Mouse (Mus musculus): Measurements from ENCODE around the gene Dxo. TPM values are rescaled to one million over a fixed set of nuclear protein-coding genes. Genes with fewer than 3 reads are reported as not detected.
A peak's percentile ranks its signal among the peaks of the same experiment; 100 is the strongest.
"Not testable (repeated sequence)": the region's sequence is repeated elsewhere in the genome, so short reads cannot be mapped to it uniquely, and the experiment has no call there.

Gene Dxo
- polyA plus RNA-seq, 1 experiment from 2014 or later: 66.4 TPM

DNA sequence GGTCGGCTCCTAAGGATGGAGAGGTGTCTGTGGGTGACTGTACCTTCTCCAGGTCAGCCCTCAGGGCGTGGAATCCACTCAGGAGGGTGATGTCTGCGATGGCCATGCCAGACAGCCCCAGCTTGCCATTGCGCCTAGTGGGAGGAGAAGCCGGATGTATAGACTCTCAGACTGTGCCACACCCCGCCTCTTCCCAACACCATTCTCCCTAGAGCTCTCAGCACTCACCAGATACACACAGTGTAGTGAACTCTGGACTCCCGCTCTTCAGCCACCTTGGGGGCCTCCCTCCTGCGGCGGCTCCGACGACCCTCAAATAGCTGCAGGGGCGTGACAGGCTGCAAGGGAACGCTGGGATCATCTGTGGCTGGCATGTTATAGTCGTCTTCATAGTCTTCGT, 25.5 kb upstream of the Dxo start:
- no peak overlapping the region for H3K4me2 ChIP-seq (replicated peaks; ENCODE audit: low read depth, low read length)
- no peak overlapping the region for H3K4me3 ChIP-seq (ENCODE audit: low read length)
- H3K27me3 ChIP-seq (ENCODE audit: control insufficient read depth, insufficient read depth, low read length): no peaks in the 10 kb centered on the region
- WGBS: 70% methylated on average over 15 of the region's 15 CpGs
- no peak overlapping the region for H3K9ac ChIP-seq (ENCODE audit: low read depth, low read length)
- no peaks in the 10 kb centered on the region for H3K4me1 ChIP-seq (ENCODE audit: control insufficient read depth, insufficient read depth, low read length)
- no peak for ATAC-seq (ENCODE audit: low FRiP score, low TSS enrichment)
- no peak overlapping the region for H3K27ac ChIP-seq (ENCODE audit: low read depth, low read length)
- no peaks in the 10 kb centered on the region for H3K9me3 ChIP-seq (ENCODE audit: control insufficient read depth, low read length)
- no peaks in the 10 kb centered on the region for H3K36me3 ChIP-seq (ENCODE audit: control insufficient read depth, insufficient read depth, low read length)

DNA sequence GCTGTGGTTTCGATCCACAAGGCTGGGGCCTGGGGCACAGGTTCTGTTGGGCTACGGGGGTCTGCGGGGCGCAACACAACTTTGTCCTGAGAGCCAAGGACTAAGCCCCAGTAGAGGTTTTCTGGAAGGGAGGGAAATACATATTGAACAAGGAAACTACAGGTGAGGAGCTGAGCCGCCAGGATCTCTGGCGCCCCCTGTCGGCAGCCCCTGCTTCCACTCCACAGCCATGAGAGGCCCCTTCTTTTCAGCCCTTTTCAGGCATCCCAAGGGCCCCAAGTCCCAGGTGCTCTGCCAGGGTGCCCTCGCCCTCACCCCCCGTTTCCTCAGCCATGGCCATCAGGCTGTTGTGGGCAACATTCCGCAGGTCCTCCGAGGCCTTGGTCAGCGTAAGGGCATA, 23.1 kb upstream of the Dxo start:
- H3K4me1 ChIP-seq (ENCODE audit: control insufficient read depth, insufficient read depth, low read length); H3K9me3 ChIP-seq (ENCODE audit: control insufficient read depth, low read length); H3K27ac ChIP-seq (ENCODE audit: low read depth, low read length); ATAC-seq (ENCODE audit: low FRiP score, low TSS enrichment); H3K36me3 ChIP-seq (ENCODE audit: control insufficient read depth, insufficient read depth, low read length); H3K27me3 ChIP-seq (ENCODE audit: control insufficient read depth, insufficient read depth, low read length); H3K4me3 ChIP-seq (ENCODE audit: low read length); H3K9ac ChIP-seq (ENCODE audit: low read depth, low read length); H3K4me2 ChIP-seq (replicated peaks; ENCODE audit: low read depth, low read length): not testable (repeated sequence)
- 70% methylated on average over 12 of the region's 12 CpGs for WGBS

DNA sequence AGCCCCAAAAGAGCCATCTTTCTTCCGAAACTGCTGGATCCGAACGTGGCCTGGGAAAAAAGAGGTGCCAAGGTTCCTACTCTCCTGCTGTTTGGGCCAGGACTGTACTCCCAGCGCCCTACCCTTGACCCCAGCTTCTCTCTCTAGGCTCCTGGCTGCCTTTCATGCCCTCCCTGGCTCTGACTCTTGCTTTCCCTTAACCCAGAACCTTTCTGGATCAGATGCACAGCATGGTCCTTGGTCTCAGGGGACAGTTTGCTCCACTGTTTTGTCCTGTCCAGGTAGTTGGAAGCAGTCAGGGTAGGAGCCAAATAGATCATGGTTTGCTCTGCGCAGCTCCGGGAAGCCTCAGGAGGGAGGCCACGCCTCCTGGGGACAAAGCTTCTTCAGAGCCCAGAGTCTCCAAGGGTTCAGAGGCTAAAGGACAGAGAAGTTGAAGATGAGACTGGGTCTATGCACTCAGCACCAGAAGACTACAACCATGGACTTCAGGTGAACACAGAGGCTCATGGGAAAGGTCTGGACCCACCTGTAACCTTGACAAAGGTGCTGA, 21.9 kb upstream of the Dxo start:
- no peak for ATAC-seq (ENCODE audit: low FRiP score, low TSS enrichment)
- H3K9me3 ChIP-seq (ENCODE audit: control insufficient read depth, low read length): no peaks in the 10 kb centered on the region
- H3K9ac ChIP-seq (ENCODE audit: low read depth, low read length): no peak overlapping the region
- 74% methylated on average over 7 of the region's 7 CpGs for WGBS
- H3K4me3 ChIP-seq (ENCODE audit: low read length): no peak overlapping the region
- no peak overlapping the region for H3K4me2 ChIP-seq (replicated peaks; ENCODE audit: low read depth, low read length)
- H3K4me1 ChIP-seq (ENCODE audit: control insufficient read depth, insufficient read depth, low read length): no peaks in the 10 kb centered on the region
- no peak overlapping the region for H3K27ac ChIP-seq (ENCODE audit: low read depth, low read length)
- H3K27me3 ChIP-seq (ENCODE audit: control insufficient read depth, insufficient read depth, low read length): no peaks in the 10 kb centered on the region
- no peaks in the 10 kb centered on the region for H3K36me3 ChIP-seq (ENCODE audit: control insufficient read depth, insufficient read depth, low read length)

DNA sequence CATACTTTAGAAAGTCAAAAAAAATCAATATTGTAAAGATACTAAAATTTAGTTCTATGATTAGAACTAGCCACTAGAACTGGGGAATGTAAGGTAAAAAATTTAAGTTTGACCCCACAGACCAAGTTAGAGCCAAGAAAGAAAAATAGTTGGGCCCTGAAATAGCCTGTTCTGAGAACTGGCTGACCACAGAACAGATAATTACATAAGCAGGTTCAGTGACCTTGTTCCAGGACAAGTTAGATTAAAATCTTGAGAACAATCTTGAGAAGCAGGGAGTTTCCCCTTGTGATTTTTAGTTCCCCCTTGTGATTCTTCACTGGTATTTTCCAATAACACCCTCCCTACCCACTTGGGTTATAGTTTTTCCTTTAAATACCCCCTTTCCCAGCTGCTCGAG, 6.0 kb upstream of the Dxo start:
- H3K27me3 ChIP-seq (ENCODE audit: control insufficient read depth, insufficient read depth, low read length); H3K9ac ChIP-seq (ENCODE audit: low read depth, low read length); H3K9me3 ChIP-seq (ENCODE audit: control insufficient read depth, low read length); H3K4me3 ChIP-seq (ENCODE audit: low read length); ATAC-seq (ENCODE audit: low FRiP score, low TSS enrichment); H3K4me1 ChIP-seq (ENCODE audit: control insufficient read depth, insufficient read depth, low read length); H3K27ac ChIP-seq (ENCODE audit: low read depth, low read length); H3K4me2 ChIP-seq (replicated peaks; ENCODE audit: low read depth, low read length): not testable (repeated sequence)
- WGBS: 91% methylated on average over 1 of the region's 1 CpGs
- H3K36me3 ChIP-seq (ENCODE audit: control insufficient read depth, insufficient read depth, low read length): peaks cover 32% of the 10 kb centered on the region; the same call in 1 of the 2 replicates

DNA sequence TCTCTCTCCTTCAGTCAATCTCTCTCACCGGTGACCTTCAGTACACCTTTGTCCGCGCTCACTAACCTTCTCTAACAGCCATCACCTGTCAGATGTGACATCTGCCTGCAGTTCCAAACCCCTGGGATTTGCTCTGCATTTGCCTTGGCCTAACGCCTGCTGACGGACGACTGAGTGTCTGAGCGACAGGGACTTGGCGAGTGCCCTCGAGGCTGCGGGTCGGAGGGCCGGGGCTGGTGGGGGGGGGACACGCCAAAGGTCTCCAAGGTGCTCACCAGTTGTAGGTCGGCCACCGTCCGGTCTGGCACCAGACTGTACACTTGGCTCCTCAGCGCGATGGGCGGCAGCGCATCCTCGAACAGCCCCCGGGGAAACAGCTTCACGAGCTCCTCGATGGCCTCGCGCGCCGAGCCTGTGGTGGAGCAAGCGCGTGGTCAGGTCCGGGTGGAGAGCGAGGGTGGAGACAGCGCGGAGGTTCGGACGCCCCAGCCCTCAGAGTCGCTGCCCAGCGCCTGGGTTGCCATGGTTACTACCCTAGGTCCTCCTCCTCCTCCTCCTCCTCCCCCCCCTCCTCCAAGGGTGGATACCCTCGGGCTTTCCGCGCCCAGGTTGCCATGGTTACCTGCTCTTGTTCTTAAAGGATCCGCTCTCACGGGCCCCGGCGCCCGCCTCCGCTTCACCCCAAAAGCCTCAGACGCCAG, 514 bp upstream of the Dxo start:
- no peak overlapping the region for H3K27ac ChIP-seq (ENCODE audit: low read depth, low read length)
- H3K9ac ChIP-seq (ENCODE audit: low read depth, low read length): peak overlapping the region; percentile 61
- H3K4me3 ChIP-seq (ENCODE audit: low read length): peak overlapping the region; percentile 88
- H3K27me3 ChIP-seq (ENCODE audit: control insufficient read depth, insufficient read depth, low read length): no peaks in the 10 kb centered on the region
- 5% methylated on average over 43 of the region's 48 CpGs for WGBS
- ATAC-seq (ENCODE audit: low FRiP score, low TSS enrichment): peak; percentile 79
- H3K36me3 ChIP-seq (ENCODE audit: control insufficient read depth, insufficient read depth, low read length): peaks cover 29% of the 10 kb centered on the region
- peaks cover 16% of the 10 kb centered on the region for H3K4me1 ChIP-seq (ENCODE audit: control insufficient read depth, insufficient read depth, low read length)
- no peaks in the 10 kb centered on the region for H3K9me3 ChIP-seq (ENCODE audit: control insufficient read depth, low read length)
- peak overlapping the region; percentile 96 for H3K4me2 ChIP-seq (replicated peaks; ENCODE audit: low read depth, low read length)

DNA sequence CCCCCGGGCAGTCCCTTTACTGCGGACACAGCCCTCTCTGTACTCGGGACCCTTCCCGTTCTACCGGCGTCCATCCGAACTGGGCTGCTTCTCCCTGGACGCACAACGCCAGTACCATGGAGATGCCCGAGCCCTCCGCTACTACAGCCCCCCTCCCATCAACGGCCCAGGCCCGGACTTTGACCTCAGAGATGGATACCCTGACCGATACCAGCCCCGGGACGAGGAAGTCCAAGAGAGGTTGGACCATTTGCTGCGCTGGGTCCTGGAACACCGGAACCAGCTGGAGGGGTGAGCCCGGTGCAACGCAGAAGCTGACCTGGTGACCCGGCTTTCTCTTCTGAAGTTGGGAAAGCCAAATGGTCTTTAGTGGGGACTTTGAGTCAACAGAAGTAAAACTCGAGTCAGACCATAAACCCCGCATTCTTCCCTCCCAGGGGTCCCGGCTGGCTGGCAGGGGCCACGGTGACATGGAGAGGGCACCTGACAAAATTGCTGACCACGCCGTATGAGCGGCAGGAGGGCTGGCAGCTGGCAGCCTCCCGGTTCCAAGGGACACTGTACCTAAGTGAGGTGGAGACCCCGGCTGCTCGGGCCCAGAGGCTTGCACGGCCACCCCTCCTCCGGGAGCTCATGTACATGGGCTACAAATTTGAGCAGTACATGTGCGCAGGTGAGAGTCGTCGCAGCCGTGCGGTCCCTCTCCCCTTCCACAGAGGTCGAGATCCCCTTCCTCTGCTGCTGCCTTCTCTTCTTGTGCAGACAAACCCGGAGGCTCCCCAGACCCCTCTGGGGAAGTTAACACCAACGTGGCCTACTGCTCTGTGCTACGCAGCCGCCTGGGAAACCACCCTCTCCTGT, 875 bp downstream of the Dxo start:
- Histone ChIP-seq H3K9me3 (ENCODE audit: control insufficient read depth, low read length) (no peaks in the 10 kb centered on the region), H3K36me3 (ENCODE audit: control insufficient read depth, insufficient read depth, low read length) (peaks cover 41% of the 10 kb centered on the region), H3K27ac (ENCODE audit: low read depth, low read length) (0 out of 2 replicates have a peak overlapping the region, but pooled peaks have one; percentile 20), H3K4me3 (ENCODE audit: low read length) (peak overlapping the region; percentile 88), H3K4me2 (replicated peaks; ENCODE audit: low read depth, low read length) (peak overlapping the region; percentile 96), H3K27me3 (ENCODE audit: control insufficient read depth, insufficient read depth, low read length) (no peaks in the 10 kb centered on the region), H3K4me1 (ENCODE audit: control insufficient read depth, insufficient read depth, low read length) (peaks cover 16% of the 10 kb centered on the region), H3K9ac (ENCODE audit: low read depth, low read length) (peak overlapping the region; percentile 61)
- 24% methylated on average over 43 of the region's 43 CpGs for WGBS
- ATAC-seq (ENCODE audit: low FRiP score, low TSS enrichment): peak; percentile 8

DNA sequence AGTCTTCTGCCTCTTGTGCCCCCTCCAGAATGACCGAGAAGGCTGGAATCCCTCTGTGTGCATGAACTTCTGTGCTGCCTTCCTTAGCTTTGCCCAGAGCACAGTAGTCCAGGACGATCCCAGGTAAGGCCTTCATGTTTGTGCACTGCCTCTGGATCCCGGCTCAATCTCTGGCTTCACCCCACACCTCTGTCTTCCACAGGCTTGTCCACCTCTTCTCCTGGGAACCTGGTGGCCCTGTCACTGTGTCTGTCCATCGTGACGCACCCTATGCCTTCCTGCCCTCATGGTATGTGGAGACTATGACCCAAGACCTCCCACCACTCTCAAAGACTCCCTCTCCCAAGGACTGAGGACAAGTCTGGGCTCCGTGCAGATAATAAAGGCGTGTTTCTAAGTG, 2.0 kb downstream of the Dxo start:
- ATAC-seq (ENCODE audit: low FRiP score, low TSS enrichment): no peak
- Histone ChIP-seq H3K9me3 (ENCODE audit: control insufficient read depth, low read length) (no peaks in the 10 kb centered on the region), H3K4me1 (ENCODE audit: control insufficient read depth, insufficient read depth, low read length) (peaks cover 16% of the 10 kb centered on the region), H3K4me3 (ENCODE audit: low read length) (no peak overlapping the region), H3K27ac (ENCODE audit: low read depth, low read length) (no peak overlapping the region), H3K27me3 (ENCODE audit: control insufficient read depth, insufficient read depth, low read length) (no peaks in the 10 kb centered on the region), H3K9ac (ENCODE audit: low read depth, low read length) (no peak overlapping the region), H3K4me2 (replicated peaks; ENCODE audit: low read depth, low read length) (no peak overlapping the region), H3K36me3 (ENCODE audit: control insufficient read depth, insufficient read depth, low read length) (peaks cover 45% of the 10 kb centered on the region)
- WGBS: 90% methylated on average over 7 of the region's 7 CpGs

DNA sequence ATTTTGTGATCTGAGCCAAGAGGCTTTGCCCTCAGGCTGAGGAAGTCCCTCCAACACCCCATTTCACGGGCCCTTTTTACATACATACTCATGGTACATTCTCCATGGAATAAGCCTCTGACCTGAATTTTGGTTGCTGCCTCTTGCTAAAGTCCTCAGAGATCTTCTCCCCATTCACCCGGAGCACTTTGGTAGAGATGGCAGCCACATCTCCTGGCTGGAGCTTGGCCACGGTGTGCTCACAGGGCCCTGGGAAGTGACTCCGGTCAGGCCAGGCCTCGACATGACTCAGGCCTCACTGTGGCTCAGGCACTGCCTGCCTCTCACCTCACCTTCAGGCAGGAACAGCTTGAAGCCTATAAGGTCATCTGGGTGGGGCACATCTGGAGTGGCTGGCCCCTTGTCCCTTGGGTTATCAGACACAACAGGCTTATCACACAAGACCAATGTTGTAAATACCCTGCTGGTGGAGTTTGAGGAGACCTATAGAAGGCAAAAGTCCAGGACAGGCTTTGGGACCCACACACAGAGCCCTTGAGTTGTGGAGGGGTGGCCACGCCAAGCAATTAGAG, 4.0 kb downstream of the Dxo start:
- Histone ChIP-seq H3K9me3 (ENCODE audit: control insufficient read depth, low read length) (no peaks in the 10 kb centered on the region), H3K36me3 (ENCODE audit: control insufficient read depth, insufficient read depth, low read length) (peaks cover 66% of the 10 kb centered on the region), H3K9ac (ENCODE audit: low read depth, low read length) (no peak overlapping the region), H3K4me3 (ENCODE audit: low read length) (no peak overlapping the region), H3K27me3 (ENCODE audit: control insufficient read depth, insufficient read depth, low read length) (no peaks in the 10 kb centered on the region), H3K4me2 (replicated peaks; ENCODE audit: low read depth, low read length) (no peak overlapping the region), H3K4me1 (ENCODE audit: control insufficient read depth, insufficient read depth, low read length) (peaks cover 12% of the 10 kb centered on the region), H3K27ac (ENCODE audit: low read depth, low read length) (no peak overlapping the region)
- 86% methylated on average over 6 of the region's 6 CpGs for WGBS
- no peak for ATAC-seq (ENCODE audit: low FRiP score, low TSS enrichment)
